Mouse (Mus musculus): ENCODE data around the gene Arap1. TPM values are rescaled to one million over a fixed set of nuclear protein-coding genes. Genes with fewer than 3 reads are reported as not detected.

The Arap1 gene
- polyA plus RNA-seq, 1 experiment from 2014 or later = 31.2 TPM

DNA sequence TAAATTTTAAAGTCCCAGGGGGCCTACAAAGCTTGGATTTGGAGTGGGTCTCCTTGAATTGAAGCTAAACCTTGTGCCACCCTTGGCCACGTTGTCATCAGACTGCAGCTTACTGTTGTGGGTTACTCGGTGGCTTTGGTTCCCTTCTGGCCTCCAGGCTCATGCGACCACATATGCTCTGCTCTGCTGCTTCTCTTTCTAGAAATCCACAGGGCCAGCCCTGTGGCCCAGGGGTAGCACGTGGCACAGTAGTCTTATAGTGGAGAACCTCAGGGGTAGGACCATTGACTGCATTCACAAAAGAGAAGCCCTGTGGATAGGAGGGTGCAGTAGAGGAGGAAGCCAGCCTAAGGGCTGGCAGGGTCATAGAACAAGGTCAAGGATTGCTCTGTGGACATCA lies 4.5 kb downstream of the Arap1 start:
- Histone ChIP-seq H3K27me3 (replicated peaks; ENCODE audit: control insufficient read depth, insufficient read depth, low read length) (no peaks in the 10 kb centered on the region), H3K4me3 (ENCODE audit: low read depth, low read length) (no peak overlapping the region), H3K4me2 (replicated peaks; ENCODE audit: low read depth) (no peak overlapping the region), H3K36me3 (ENCODE audit: control insufficient read depth, insufficient read depth) (no peaks in the 10 kb centered on the region), H3K9me3 (ENCODE audit: control insufficient read depth) (no peaks in the 10 kb centered on the region), H3K4me1 (replicated peaks; ENCODE audit: control insufficient read depth, insufficient read depth, low read length) (no peaks in the 10 kb centered on the region), H3K27ac (ENCODE audit: low read depth, low read length) (no peak overlapping the region), H3K9ac (ENCODE audit: low read depth, low read length) (no peak overlapping the region)
- TF ChIP-seq CTCF (IDR thresholded peaks at IDR 0.05; ENCODE audit: low read depth) = no peak
- 85% methylated on average over 4 of the region's 4 CpGs for WGBS
- ATAC-seq = no peak

DNA sequence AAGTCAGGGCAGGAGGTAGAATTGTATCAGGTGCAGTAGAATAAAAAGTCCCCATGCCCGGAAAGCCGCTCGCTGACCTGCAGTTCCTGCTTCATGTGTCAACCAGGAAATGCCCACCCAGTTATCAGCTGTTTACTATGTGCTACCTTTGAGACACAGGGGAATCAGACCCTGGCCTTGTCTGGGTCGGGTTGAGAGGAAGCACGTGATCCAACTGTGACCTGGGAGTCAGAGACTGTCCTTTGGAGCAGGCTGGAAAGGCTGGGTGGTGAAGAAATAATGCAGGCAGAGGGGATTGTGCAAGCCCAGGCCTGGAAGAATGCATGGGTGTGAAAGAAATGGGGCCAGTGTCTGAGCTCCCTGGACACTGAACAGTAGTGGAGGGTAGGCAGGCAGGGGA lies 6.6 kb downstream of the Arap1 start:
- no peaks in the 10 kb centered on the region for H3K4me1 ChIP-seq (replicated peaks; ENCODE audit: control insufficient read depth, insufficient read depth, low read length)
- H3K36me3 ChIP-seq (ENCODE audit: control insufficient read depth, insufficient read depth) = no peaks in the 10 kb centered on the region
- no peaks in the 10 kb centered on the region for H3K27me3 ChIP-seq (replicated peaks; ENCODE audit: control insufficient read depth, insufficient read depth, low read length)
- peak overlapping the region; percentile 28 for H3K4me2 ChIP-seq (replicated peaks; ENCODE audit: low read depth)
- WGBS = 33% methylated on average over 5 of the region's 5 CpGs
- ATAC-seq = peak; percentile 90
- H3K27ac ChIP-seq (ENCODE audit: low read depth, low read length) = peak overlapping the region; percentile 79
- no peak overlapping the region for H3K4me3 ChIP-seq (ENCODE audit: low read depth, low read length)
- no peaks in the 10 kb centered on the region for H3K9me3 ChIP-seq (ENCODE audit: control insufficient read depth)
- H3K9ac ChIP-seq (ENCODE audit: low read depth, low read length) = peak overlapping the region; percentile 22; the same call in 1 of the 2 replicates
- TF ChIP-seq CTCF (IDR thresholded peaks at IDR 0.05; ENCODE audit: low read depth) = no peak

DNA sequence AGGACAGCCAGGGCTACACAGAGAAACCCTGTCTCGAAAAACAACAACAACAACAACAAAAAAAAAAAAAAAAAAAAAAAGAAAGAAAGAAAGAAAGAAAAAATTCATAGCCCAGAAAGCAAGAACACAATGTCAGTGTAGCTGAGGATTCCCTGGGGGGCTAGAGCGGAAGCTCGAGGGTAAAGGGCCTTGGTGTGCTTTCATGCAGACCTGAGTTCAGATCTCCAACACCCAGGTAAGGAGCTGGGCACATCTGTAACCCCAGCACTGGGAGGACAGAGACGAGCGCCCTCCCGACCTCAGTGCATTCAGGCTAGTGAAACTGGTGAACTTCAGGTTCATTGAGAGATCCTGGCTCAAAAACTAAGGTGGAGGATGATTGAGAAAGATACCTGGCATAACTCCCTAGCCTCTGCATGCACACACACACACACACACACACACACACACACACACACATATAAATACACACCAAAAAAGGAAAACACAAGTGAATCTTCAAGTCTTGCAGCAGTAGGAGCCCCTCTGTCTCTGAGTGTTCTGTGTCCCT lies 7.8 kb downstream of the Arap1 start:
- Histone ChIP-seq H3K27me3 (replicated peaks; ENCODE audit: control insufficient read depth, insufficient read depth, low read length) (no peaks in the 10 kb centered on the region), H3K4me1 (replicated peaks; ENCODE audit: control insufficient read depth, insufficient read depth, low read length) (no peaks in the 10 kb centered on the region), H3K36me3 (ENCODE audit: control insufficient read depth, insufficient read depth) (no peaks in the 10 kb centered on the region), H3K9ac (ENCODE audit: low read depth, low read length) (no peak overlapping the region), H3K27ac (ENCODE audit: low read depth, low read length) (no peak overlapping the region), H3K4me3 (ENCODE audit: low read depth, low read length) (no peak overlapping the region), H3K4me2 (replicated peaks; ENCODE audit: low read depth) (no peak overlapping the region), H3K9me3 (ENCODE audit: control insufficient read depth) (no peaks in the 10 kb centered on the region)
- ATAC-seq = no peak
- no peak for TF ChIP-seq CTCF (IDR thresholded peaks at IDR 0.05; ENCODE audit: low read depth)
- WGBS = 91% methylated on average over 6 of the region's 6 CpGs

DNA sequence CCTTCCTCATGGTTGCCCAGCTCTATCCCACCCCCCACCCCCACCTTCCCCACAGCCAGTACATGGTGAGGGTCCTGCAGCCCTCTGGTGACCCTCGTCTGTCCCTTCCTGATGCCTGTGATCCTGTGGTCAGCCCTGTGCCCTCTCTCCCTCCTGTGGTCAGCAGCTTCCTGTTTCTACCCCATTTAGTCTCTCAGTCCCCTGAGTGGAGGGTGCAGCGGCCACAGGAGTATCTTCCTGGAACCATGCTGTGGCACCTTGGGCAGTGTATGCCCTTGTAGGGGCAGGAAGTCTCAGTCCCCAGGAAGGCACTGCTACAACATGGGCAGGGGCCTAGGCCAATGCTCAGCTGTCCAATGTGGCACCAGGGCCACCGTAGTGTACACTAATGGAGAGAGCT lies 9.0 kb downstream of the Arap1 start:
- TF ChIP-seq CTCF (IDR thresholded peaks at IDR 0.05; ENCODE audit: low read depth) = no peak
- no peak for ATAC-seq
- Histone ChIP-seq H3K4me1 (replicated peaks; ENCODE audit: control insufficient read depth, insufficient read depth, low read length) (no peaks in the 10 kb centered on the region), H3K9ac (ENCODE audit: low read depth, low read length) (no peak overlapping the region), H3K27me3 (replicated peaks; ENCODE audit: control insufficient read depth, insufficient read depth, low read length) (no peaks in the 10 kb centered on the region), H3K4me2 (replicated peaks; ENCODE audit: low read depth) (no peak overlapping the region), H3K36me3 (ENCODE audit: control insufficient read depth, insufficient read depth) (no peaks in the 10 kb centered on the region), H3K4me3 (ENCODE audit: low read depth, low read length) (no peak overlapping the region), H3K9me3 (ENCODE audit: control insufficient read depth) (no peaks in the 10 kb centered on the region), H3K27ac (ENCODE audit: low read depth, low read length) (no peak overlapping the region)
- WGBS = 72% methylated on average over 3 of the region's 3 CpGs

DNA sequence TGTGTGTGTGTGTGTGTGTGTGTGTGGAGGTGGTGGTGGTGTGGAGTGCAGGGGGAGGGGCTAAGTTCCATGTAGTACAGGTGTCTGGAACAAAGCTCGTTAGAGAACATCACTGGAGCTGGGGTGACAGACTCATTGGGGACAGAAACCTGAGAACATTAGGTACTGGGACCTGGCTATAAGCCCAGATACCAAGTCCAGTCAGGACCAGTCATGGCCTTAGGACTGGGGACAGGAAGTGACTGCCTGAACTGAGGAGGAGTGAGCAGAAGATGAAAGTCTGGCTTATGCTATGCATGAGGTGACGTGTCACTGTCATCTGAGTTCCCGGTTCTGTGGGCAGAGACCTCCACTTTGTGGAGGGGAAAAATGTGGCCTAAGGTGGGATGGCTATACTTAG lies 12.5 kb downstream of the Arap1 start:
- no peak overlapping the region for H3K27ac ChIP-seq (ENCODE audit: low read depth, low read length)
- H3K27me3 ChIP-seq (replicated peaks; ENCODE audit: control insufficient read depth, insufficient read depth, low read length) = no peaks in the 10 kb centered on the region
- WGBS = 54% methylated on average over 3 of the region's 3 CpGs
- no peak overlapping the region for H3K4me3 ChIP-seq (ENCODE audit: low read depth, low read length)
- no peaks in the 10 kb centered on the region for H3K36me3 ChIP-seq (ENCODE audit: control insufficient read depth, insufficient read depth)
- H3K4me1 ChIP-seq (replicated peaks; ENCODE audit: control insufficient read depth, insufficient read depth, low read length) = no peaks in the 10 kb centered on the region
- no peaks in the 10 kb centered on the region for H3K9me3 ChIP-seq (ENCODE audit: control insufficient read depth)
- ATAC-seq = no peak
- H3K9ac ChIP-seq (ENCODE audit: low read depth, low read length) = no peak overlapping the region
- TF ChIP-seq CTCF (IDR thresholded peaks at IDR 0.05; ENCODE audit: low read depth) = no peak
- H3K4me2 ChIP-seq (replicated peaks; ENCODE audit: low read depth) = no peak overlapping the region

DNA sequence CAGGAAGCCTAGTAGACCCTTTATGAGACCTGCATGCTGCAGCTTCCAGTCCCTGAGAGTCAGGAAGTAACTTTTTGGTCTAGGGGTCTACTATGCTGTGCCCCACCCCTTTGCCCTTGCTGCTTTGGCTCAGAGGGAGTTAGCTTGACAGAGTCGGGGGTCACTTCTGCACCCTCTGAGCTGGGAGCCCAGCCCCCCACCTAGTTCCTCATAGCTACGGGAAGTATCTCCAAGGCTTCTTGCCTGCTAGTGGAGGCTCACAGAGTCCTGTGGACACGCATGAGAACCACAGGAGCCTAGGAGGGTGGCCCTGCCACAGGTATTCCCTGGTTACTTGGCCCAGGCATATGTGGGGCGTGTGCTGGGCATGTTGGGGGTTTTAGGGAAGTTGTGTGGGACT lies 13.2 kb downstream of the Arap1 start:
- no peak for TF ChIP-seq CTCF (IDR thresholded peaks at IDR 0.05; ENCODE audit: low read depth)
- no peak overlapping the region for H3K4me3 ChIP-seq (ENCODE audit: low read depth, low read length)
- no peaks in the 10 kb centered on the region for H3K27me3 ChIP-seq (replicated peaks; ENCODE audit: control insufficient read depth, insufficient read depth, low read length)
- H3K4me1 ChIP-seq (replicated peaks; ENCODE audit: control insufficient read depth, insufficient read depth, low read length) = no peaks in the 10 kb centered on the region
- no peak overlapping the region for H3K4me2 ChIP-seq (replicated peaks; ENCODE audit: low read depth)
- no peaks in the 10 kb centered on the region for H3K9me3 ChIP-seq (ENCODE audit: control insufficient read depth)
- no peak for ATAC-seq
- no peaks in the 10 kb centered on the region for H3K36me3 ChIP-seq (ENCODE audit: control insufficient read depth, insufficient read depth)
- H3K27ac ChIP-seq (ENCODE audit: low read depth, low read length) = no peak overlapping the region; the same call in 1 of the 2 replicates
- WGBS = 79% methylated on average over 4 of the region's 4 CpGs
- no peak overlapping the region for H3K9ac ChIP-seq (ENCODE audit: low read depth, low read length)

DNA sequence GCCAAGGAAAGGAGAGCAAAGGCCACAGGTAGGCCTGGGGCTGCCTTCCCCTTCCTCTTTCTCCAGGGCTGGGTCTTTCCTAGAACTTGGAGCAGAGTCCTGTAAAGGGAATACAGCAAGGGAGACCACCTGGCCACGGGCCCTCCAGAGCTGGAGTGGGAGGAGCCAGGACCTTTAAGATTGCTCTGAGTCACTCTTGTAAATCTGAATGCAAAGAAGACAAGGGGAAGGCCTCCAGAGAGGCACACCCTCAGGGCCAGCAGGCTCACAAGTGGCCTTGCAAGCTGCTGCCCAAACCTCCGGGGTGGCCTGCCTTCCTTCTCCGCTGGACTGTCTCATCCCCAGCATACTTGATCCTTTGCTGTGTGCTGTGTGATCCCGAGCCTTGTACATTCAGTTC lies 13.9 kb downstream of the Arap1 start:
- ATAC-seq = peak; percentile 14; the same call in 1 of the 2 replicates
- 0 out of 2 replicates have a peak overlapping the region, but pooled peaks have one; percentile 0 for H3K4me2 ChIP-seq (replicated peaks; ENCODE audit: low read depth)
- no peak for TF ChIP-seq CTCF (IDR thresholded peaks at IDR 0.05; ENCODE audit: low read depth)
- no peaks in the 10 kb centered on the region for H3K4me1 ChIP-seq (replicated peaks; ENCODE audit: control insufficient read depth, insufficient read depth, low read length)
- H3K4me3 ChIP-seq (ENCODE audit: low read depth, low read length) = no peak overlapping the region
- H3K27ac ChIP-seq (ENCODE audit: low read depth, low read length) = no peak overlapping the region
- WGBS = 35% methylated on average over 4 of the region's 4 CpGs
- H3K27me3 ChIP-seq (replicated peaks; ENCODE audit: control insufficient read depth, insufficient read depth, low read length) = no peaks in the 10 kb centered on the region
- H3K9ac ChIP-seq (ENCODE audit: low read depth, low read length) = no peak overlapping the region
- no peaks in the 10 kb centered on the region for H3K36me3 ChIP-seq (ENCODE audit: control insufficient read depth, insufficient read depth)
- H3K9me3 ChIP-seq (ENCODE audit: control insufficient read depth) = no peaks in the 10 kb centered on the region
